Mouse (Mus musculus): ENCODE measurements around the gene Arid2.

DNA sequence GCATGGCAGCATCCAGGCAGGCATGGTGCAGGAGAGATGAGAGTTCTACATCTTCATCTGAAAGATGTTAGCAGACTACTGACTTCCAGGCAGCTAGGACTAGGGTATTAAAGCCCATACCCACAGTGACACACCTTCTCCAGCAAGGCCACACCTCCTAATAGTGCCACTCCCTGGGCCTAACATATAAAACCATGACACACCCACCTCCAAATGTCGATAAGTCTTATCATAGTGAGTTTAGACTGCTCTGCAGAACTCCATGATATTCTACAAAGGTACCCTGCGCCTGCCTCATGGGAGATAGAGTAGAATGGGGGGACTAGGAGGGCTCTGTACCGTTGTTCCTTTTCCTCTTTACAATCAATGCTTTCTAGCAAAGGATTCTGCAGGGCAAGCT, 55.6 kb downstream of the Arid2 start:
- TF ChIP-seq GATA1 (IDR thresholded peaks at IDR 0.05; ENCODE audit: low read length) (0 out of 2 replicates have a peak, but pooled peaks have one; percentile 36), TAL1 (IDR thresholded peaks at IDR 0.05; ENCODE audit: low read length) (no peak)
